Mouse (Mus musculus) kidney, adult 2 months (tissue): Measurements from ENCODE around the gene Tspan18.

ENCODE experiments used
- CTCF ChIP-seq: fragments of 200-500 bp; conservative IDR thresholded peaks from 2 replicates; pipeline ENCODE4 v1.5.1; 2011; ENCODE audit warnings: low read depth, mild to moderate bottlenecking, control low read depth, low read length, moderate library complexity, mixed read lengths; ENCODE audit not compliant: insufficient read depth, insufficient read length
- POLR2A ChIP-seq: fragments of 200-500 bp; IDR thresholded peaks from one replicate; pipeline ENCODE4 v1.6.1; 2011; ENCODE audit warnings: low read depth, low read length, control low read depth

- no peak for TF ChIP-seq CTCF
- no peak for TF ChIP-seq POLR2A
These were observed 54.1 kb downstream of the Tspan18 start for GRCm38 (mm10) chr2:93280117-93280620.
